Mouse (Mus musculus) heart, adult 2 months (tissue): ENCODE measurements around the gene Copz2. TPM values are rescaled to one million over a fixed set of nuclear protein-coding genes. Genes with fewer than 3 reads are reported as not detected.

Experiments used
- DNase-seq, 2 experiments: peaks; one replicate each; pipeline ENCODE4 v3.0.0; 2021
- H3K27ac ChIP-seq: fragments of 200-600 bp; 2 replicates; pipeline ENCODE4 v1.8.1; 2022
- H3K27me3 ChIP-seq: fragments of 200-500 bp; 2 replicates; pipeline ENCODE4 v1.6.1; 2012; ENCODE audit warnings: mild to moderate bottlenecking, low read length, inconsistent platforms, mixed read lengths; ENCODE audit not compliant: control insufficient read depth, insufficient read depth
- H3K36me3 ChIP-seq: fragments of 200-500 bp; 2 replicates; pipeline ENCODE4 v1.6.1; 2012; ENCODE audit warnings: low read length, inconsistent platforms; ENCODE audit not compliant: control insufficient read depth, insufficient read depth
- H3K4me1 ChIP-seq: fragments of 200-500 bp; 2 replicates; pipeline ENCODE4 v1.6.1; 2011; ENCODE audit warnings: low read length; ENCODE audit not compliant: control insufficient read depth, insufficient read depth
- H3K4me3 ChIP-seq: fragments of 200-600 bp; 2 replicates; pipeline ENCODE4 v1.8.1; 2022
- H3K79me2 ChIP-seq: fragments of 200-500 bp; replicated peaks from 2 replicates; pipeline ENCODE4 v1.6.1; 2012; ENCODE audit warnings: mild to moderate bottlenecking, inconsistent platforms, low read length, moderate library complexity, mixed read lengths; ENCODE audit not compliant: control insufficient read depth, insufficient read depth
- H3K9ac ChIP-seq: fragments of 200-500 bp; 2 replicates; pipeline ENCODE4 v1.6.1; 2012; ENCODE audit warnings: low read depth, mild to moderate bottlenecking, control low read depth, inconsistent platforms, low read length, mixed read lengths
- CTCF ChIP-seq: fragments of 200-600 bp; IDR thresholded peaks from 2 replicates; pipeline ENCODE4 v1.8.1; 2022; ENCODE audit warnings: antibody characterized with exemption, mild to moderate bottlenecking, moderate library complexity
- EP300 ChIP-seq: fragments of 200-500 bp; IDR thresholded peaks from 2 replicates; pipeline ENCODE4 v1.6.1; 2011; ENCODE audit warnings: low read depth, low read length, control low read depth; ENCODE audit not compliant: insufficient read depth
- POLR2A ChIP-seq: fragments of 200-500 bp; IDR thresholded peaks from 2 replicates; pipeline ENCODE4 v1.6.1; 2011; ENCODE audit warnings: mild to moderate bottlenecking, low read depth, low read length, control low read depth; ENCODE audit not compliant: insufficient read depth
- WGBS: fragments of 180-500 bp; shearing (Covaris S2); methylation state at CpG from one replicate; pipeline ENCODE4 v1.1.7; 2018; 5-methylcytosine and 5-hydroxymethylcytosine counted together
- intact Hi-C: fragments of 180-260 bp; cut with DNase I; formaldehyde crosslinking; loops from one replicate; pipeline ENCODE4 v1.15.1; 2025
- polyA plus RNA-seq: library from polyadenylated mRNA; depleted of rRNA; stranded (reverse); fragments of >200 nt; gene quantifications from 2 replicates; pipeline ENCODE4 v1.2.3, GENCODE M21; 2012
- total RNA-seq, 2 experiments: library from RNA; stranded (reverse); gene quantifications; 2 replicates each; pipeline ENCODE4 v1.2.3; 2021

The Copz2 gene
- total and polyA plus RNA-seq, 3 experiments, result 35.0 to 55.0 (median 36.9) TPM

DNA sequence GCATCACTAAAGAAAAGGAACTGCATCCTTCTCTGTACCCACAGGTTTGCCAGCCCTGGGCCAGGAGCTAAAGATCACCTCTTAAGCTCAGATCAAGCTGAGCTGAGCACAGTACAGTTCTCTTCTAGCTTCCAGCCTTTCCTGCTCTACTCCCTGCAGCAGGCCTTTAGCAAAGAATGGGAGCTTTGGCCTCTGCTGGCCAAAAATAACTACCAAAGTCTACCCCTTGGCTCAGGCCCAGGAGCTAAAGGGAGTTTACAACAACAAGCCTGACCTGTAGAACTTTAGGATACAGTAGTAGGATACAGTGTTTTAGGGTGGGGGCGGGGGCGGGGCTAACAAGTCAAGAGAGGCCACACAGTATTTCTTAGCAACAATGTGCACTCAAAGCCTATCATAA, 23.2 kb upstream of the Copz2 start:
- H3K4me1 ChIP-seq, result peaks cover 23% of the 10 kb centered on the region

DNA sequence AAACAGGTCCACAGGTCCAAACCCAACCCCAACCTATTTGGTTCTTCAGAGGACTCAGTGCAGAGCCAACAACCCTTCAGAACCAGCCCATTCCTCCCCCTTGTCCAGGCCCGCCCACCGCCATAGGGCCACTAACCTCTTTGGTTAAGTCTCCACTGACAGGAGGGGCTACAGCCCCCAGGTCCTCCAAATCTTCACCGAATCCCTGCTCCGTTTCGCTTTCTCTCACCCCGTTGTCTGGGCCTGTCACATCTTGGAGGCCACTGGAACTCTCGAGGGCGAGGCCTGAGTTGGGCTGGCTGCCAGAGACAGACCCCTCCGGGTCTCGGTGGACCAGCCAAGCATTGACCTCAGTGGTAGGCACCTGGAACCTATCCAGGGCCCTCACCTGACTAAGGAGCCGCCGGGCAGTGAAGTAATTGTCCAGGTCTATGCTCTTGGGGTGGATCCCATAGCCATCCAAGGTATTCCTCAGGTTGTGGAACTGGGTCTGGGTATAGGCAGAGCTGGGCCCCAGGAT, 22.5 kb upstream of the Copz2 start:
- no peak for TF ChIP-seq CTCF
- no peak for TF ChIP-seq EP300
- no peak for TF ChIP-seq POLR2A
- H3K4me1 ChIP-seq, result peaks cover 23% of the 10 kb centered on the region
- H3K27me3 ChIP-seq, result no peaks in the 10 kb centered on the region
- 24% methylated on average over 12 of the region's 12 CpGs for WGBS
- peak overlapping the region; percentile 99 for H3K27ac ChIP-seq
- H3K79me2 ChIP-seq, result peaks cover 13% of the 10 kb centered on the region
- DNase-seq, result peak; percentile 27 to 42
- H3K9ac ChIP-seq, result peak overlapping the region; percentile 48
- H3K36me3 ChIP-seq, result peaks cover 7% of the 10 kb centered on the region
- H3K4me3 ChIP-seq, result peak overlapping the region; percentile 83
- intact Hi-C loops, result loop anchor here (5.0 kb wide), 1 partner anchor 140 kb away; no protein-coding TSS in a partner anchor

More for the DNA sequence above, 23.2 kb upstream of the Copz2 start:
- TF ChIP-seq CTCF, result no peak
- no peak for TF ChIP-seq EP300
- no peak for TF ChIP-seq POLR2A
- Histone ChIP-seq H3K4me3 (peak overlapping the region; percentile 83), H3K79me2 (peaks cover 13% of the 10 kb centered on the region), H3K36me3 (peaks cover 7% of the 10 kb centered on the region), H3K9ac (peak overlapping the region; percentile 55), H3K27me3 (no peaks in the 10 kb centered on the region), H3K27ac (peak overlapping the region; percentile 99)
- intact Hi-C loops, result loop anchor here (5.0 kb wide), 1 partner anchor 141 kb away; no protein-coding TSS in a partner anchor
- 26% methylated on average over 2 of the region's 2 CpGs for WGBS
- DNase-seq, result peak; percentile 49 to 58

DNA sequence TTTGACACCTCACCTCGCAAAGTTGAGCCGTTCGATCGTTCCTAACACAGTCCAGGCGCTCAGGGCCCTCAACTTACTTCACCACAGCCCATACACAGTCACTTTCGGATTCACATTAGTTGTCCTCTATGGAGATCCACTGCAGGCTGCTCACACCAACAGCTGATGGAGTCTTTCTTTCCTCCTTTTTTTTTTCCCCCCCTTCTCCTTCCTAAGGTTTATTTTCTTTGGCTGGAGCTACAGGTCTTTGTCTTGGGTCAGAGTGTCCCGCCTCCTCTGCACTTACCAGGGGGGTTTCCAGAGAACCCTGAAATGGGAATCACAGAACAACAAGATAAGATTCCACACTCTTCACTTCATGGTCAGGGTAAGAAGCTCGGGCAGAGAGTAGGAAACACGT, 21.8 kb upstream of the Copz2 start:
- intact Hi-C loops, result loop anchor here (5.0 kb wide), 1 partner anchor 139 kb away; no protein-coding TSS in a partner anchor
- Histone ChIP-seq H3K79me2 (peaks cover 13% of the 10 kb centered on the region), H3K36me3 (peaks cover 7% of the 10 kb centered on the region), H3K27ac (peak overlapping the region; percentile 99), H3K4me1 (peaks cover 19% of the 10 kb centered on the region), H3K27me3 (no peaks in the 10 kb centered on the region), H3K9ac (peak overlapping the region; percentile 48), H3K4me3 (peak overlapping the region; percentile 83)
- TF ChIP-seq POLR2A, result no peak
- TF ChIP-seq EP300, result no peak
- TF ChIP-seq CTCF, result no peak
- 9% methylated on average over 9 of the region's 9 CpGs for WGBS
- DNase-seq, result peak in 1 of 2 experiments; percentile 45

DNA sequence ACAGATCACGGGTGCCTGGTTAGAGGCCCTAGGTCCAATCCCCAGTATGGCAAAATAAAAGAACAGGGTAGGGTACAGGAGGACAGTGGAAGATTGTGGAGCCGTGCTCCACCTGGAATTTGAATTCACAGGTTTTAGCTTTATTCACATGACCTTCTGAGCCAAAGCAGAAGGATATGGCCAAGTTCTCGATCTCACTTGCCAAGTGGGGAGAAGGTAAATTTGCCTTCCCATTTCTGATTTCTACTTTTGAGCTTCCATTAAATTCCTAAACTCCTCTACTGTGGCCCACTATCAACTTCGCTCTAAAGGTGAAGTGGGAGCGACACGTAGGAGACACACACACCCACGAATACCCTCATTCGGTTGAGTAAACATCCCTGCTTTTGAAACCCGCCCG, 20.8 kb upstream of the Copz2 start:
- Histone ChIP-seq H3K36me3 (peaks cover 7% of the 10 kb centered on the region), H3K27ac (peak overlapping the region; percentile 99), H3K79me2 (peaks cover 7% of the 10 kb centered on the region), H3K4me3 (peak overlapping the region; percentile 83), H3K9ac (peak overlapping the region; percentile 95), H3K27me3 (no peaks in the 10 kb centered on the region), H3K4me1 (peaks cover 16% of the 10 kb centered on the region)
- intact Hi-C loops, result loop anchor here (5.0 kb wide), 1 partner anchor 138 kb away; no protein-coding TSS in a partner anchor
- under 1% methylated on average over 10 of the region's 10 CpGs for WGBS
- DNase-seq, result peak in 1 of 2 experiments; percentile 23
- TF ChIP-seq POLR2A (no peak), EP300 (no peak), CTCF (no peak)

DNA sequence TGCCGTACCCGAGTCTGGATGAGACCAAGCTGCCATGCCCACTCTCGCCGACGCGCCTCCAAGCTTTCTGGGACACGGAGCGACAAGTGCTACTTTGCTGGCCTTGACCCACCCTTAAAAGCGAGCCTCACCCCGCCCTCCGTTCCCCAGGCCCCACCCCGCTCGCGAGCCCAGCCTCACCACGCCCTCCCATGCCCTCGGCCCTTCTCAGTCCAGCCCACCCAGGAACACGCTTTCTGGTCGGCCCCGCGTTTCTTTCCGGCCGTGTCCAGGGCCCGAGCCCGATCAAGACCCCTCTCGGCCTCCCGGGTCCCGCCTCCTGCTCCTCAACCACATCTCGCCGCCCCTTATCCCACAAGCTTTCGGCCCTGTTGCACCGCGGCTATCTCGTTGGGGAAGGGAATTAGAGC, 20.3 kb upstream of the Copz2 start:
- peak; percentile 69; the same call in 1 of the 2 replicates for TF ChIP-seq EP300
- TF ChIP-seq CTCF, result peak; percentile 49
- TF ChIP-seq POLR2A, result peak; percentile 98
- peak; percentile 90 to 93 for DNase-seq
- WGBS, result under 1% methylated on average over 33 of the region's 33 CpGs
- H3K9ac ChIP-seq, result peak overlapping the region; percentile 95
- peaks cover 14% of the 10 kb centered on the region for H3K4me1 ChIP-seq
- peak overlapping the region; percentile 83 for H3K4me3 ChIP-seq
- H3K79me2 ChIP-seq, result peaks cover 5% of the 10 kb centered on the region; the same call in 1 of the 2 replicates
- H3K27ac ChIP-seq, result peak overlapping the region; percentile 99
- H3K36me3 ChIP-seq, result peaks cover 7% of the 10 kb centered on the region
- intact Hi-C loops, result loop anchor here (5.0 kb wide), 1 partner anchor 138 kb away; no protein-coding TSS in a partner anchor
- H3K27me3 ChIP-seq, result no peaks in the 10 kb centered on the region
